ENCODE assay signal across 18 mouse cellular contexts in genomic region chr6:13180061-13180460, GRCm38 (mm10). TPM values are rescaled to one million over a fixed set of nuclear protein-coding genes. Genes with fewer than 3 reads are reported as not detected.
"Had no signal": no experiment of that assay in that cellular context is flagged by ENCODE, and none has a peak within 500 bp of the region (broad histone marks: within the 10 kb centered on the region; RNA-seq: fewer than 3 reads in every experiment).

No protein-coding gene starts in this region.

- H3K4me1 ChIP-seq: lung, embryonic 15.5 days; midbrain, embryonic 10.5 days; midbrain, embryonic 12.5 days; neural tube, embryonic 12.5 days had no signal

- H3K27me3 ChIP-seq: lung, embryonic 15.5 days; midbrain, embryonic 12.5 days; neural tube, embryonic 12.5 days had no signal

- H3K36me3 ChIP-seq: lung, embryonic 15.5 days; midbrain, embryonic 10.5 days; midbrain, embryonic 12.5 days; neural tube, embryonic 12.5 days had no signal

- H3K27ac ChIP-seq: lung, embryonic 15.5 days; midbrain, embryonic 10.5 days; midbrain, embryonic 12.5 days; neural tube, embryonic 12.5 days had no signal

- H3K9me3 ChIP-seq: lung, embryonic 15.5 days; midbrain, embryonic 10.5 days; midbrain, embryonic 12.5 days; neural tube, embryonic 12.5 days had no signal

- H3K4me3 ChIP-seq: lung, embryonic 15.5 days; midbrain, embryonic 10.5 days; midbrain, embryonic 12.5 days; neural tube, embryonic 12.5 days had no signal

- DNase-seq: liver, postnatal 0 days; lung, adult 2 months; lung, postnatal 10 days; lung, postnatal 4 days; midbrain, embryonic 14.5 days; right cerebral cortex, postnatal 14 days; thymus, adult 18-20 months; thymus, postnatal 14 days; thymus, postnatal 36 days had no signal

- ATAC-seq: liver, postnatal 0 days; midbrain, embryonic 16.5 days had no signal

- H3K9ac ChIP-seq: liver, postnatal 0 days; lung, embryonic 15.5 days; midbrain, embryonic 12.5 days; neural tube, embryonic 12.5 days had no signal

- H3K4me2 ChIP-seq: lung, embryonic 15.5 days; midbrain, embryonic 12.5 days; neural tube, embryonic 12.5 days had no signal

RNA-seq across cellular contexts. Expression of gene Vwde, which starts 44.7 kb away (rescaled TPM):
- total RNA-seq: megakaryocyte, adult 5-6 weeks; megakaryocyte-erythroid progenitor cell, adult 5-6 weeks had no signal
- polyA plus RNA-seq: liver, postnatal 0 days; lung, adult 2 months; midbrain, embryonic 12.5 days; midbrain, embryonic 16.5 days; neural tube, embryonic 12.5 days; stomach, embryonic 14.5 days; thymus, postnatal 0 days had no signal
